Mouse (Mus musculus): ENCODE data around the gene 1700016C15Rik. TPM values are rescaled to one million over a fixed set of nuclear protein-coding genes. Genes with fewer than 3 reads are reported as not detected.
A peak's percentile ranks its signal among the peaks of the same experiment; 100 is the strongest.

The 1700016C15Rik gene
- polyA plus RNA-seq, 1 experiment: 0.62 TPM

GRCm38 (mm10) chr1:177731973-177732372 is 2.4 kb downstream of the 1700016C15Rik start:
- WGBS: 93% methylated on average over 3 of the region's 3 CpGs
- H3K27ac ChIP-seq (ENCODE audit: insufficient read depth, low read depth, low read length): no peak overlapping the region
- TF ChIP-seq CTCF (IDR thresholded peaks at IDR 0.05; ENCODE audit: extremely low read depth, insufficient read length, insufficient replicate concordance, low read depth, low read length) (no peak), POLR2A (IDR thresholded peaks at IDR 0.05; ENCODE audit: low read depth, low read length) (no peak)
- H3K36me3 ChIP-seq (ENCODE audit: control insufficient read depth, insufficient read depth, low read length): no peaks in the 10 kb centered on the region
- no peaks in the 10 kb centered on the region for H3K27me3 ChIP-seq (ENCODE audit: control insufficient read depth, insufficient read depth, low read length)
- H3K4me1 ChIP-seq (ENCODE audit: control insufficient read depth, insufficient read depth, insufficient read length, low read length): peaks cover 9% of the 10 kb centered on the region; the same call in 1 of the 2 replicates
- H3K4me3 ChIP-seq (ENCODE audit: low read depth, low read length): no peak overlapping the region

GRCm38 (mm10) chr1:177737505-177738105 is 8.0 kb downstream of the 1700016C15Rik start:
- TF ChIP-seq CTCF (IDR thresholded peaks at IDR 0.05; ENCODE audit: extremely low read depth, insufficient read length, insufficient replicate concordance, low read depth, low read length) (no peak), POLR2A (IDR thresholded peaks at IDR 0.05; ENCODE audit: low read depth, low read length) (no peak)
- peaks cover 2% of the 10 kb centered on the region; the same call in 1 of the 2 replicates for H3K4me1 ChIP-seq (ENCODE audit: control insufficient read depth, insufficient read depth, insufficient read length, low read length)
- 72% methylated on average over 6 of the region's 6 CpGs for WGBS
- H3K4me3 ChIP-seq (ENCODE audit: low read depth, low read length): no peak overlapping the region
- H3K27me3 ChIP-seq (ENCODE audit: control insufficient read depth, insufficient read depth, low read length): no peaks in the 10 kb centered on the region
- no peak overlapping the region for H3K27ac ChIP-seq (ENCODE audit: insufficient read depth, low read depth, low read length)
- no peaks in the 10 kb centered on the region for H3K36me3 ChIP-seq (ENCODE audit: control insufficient read depth, insufficient read depth, low read length)

- no peaks in the 10 kb centered on the region for H3K36me3 ChIP-seq (ENCODE audit: control insufficient read depth, insufficient read depth, low read length)
- WGBS: 16% methylated on average over 1 of the region's 1 CpGs
- H3K27ac ChIP-seq (ENCODE audit: insufficient read depth, low read depth, low read length): peak overlapping the region; percentile 73
- H3K4me1 ChIP-seq (ENCODE audit: control insufficient read depth, insufficient read depth, insufficient read length, low read length): peaks cover 2% of the 10 kb centered on the region; the same call in 1 of the 2 replicates
- H3K4me3 ChIP-seq (ENCODE audit: low read depth, low read length): no peak overlapping the region
- H3K27me3 ChIP-seq (ENCODE audit: control insufficient read depth, insufficient read depth, low read length): no peaks in the 10 kb centered on the region
- TF ChIP-seq CTCF (IDR thresholded peaks at IDR 0.05; ENCODE audit: extremely low read depth, insufficient read length, insufficient replicate concordance, low read depth, low read length) (no peak), POLR2A (IDR thresholded peaks at IDR 0.05; ENCODE audit: low read depth, low read length) (no peak)
These were observed 11.1 kb downstream of the 1700016C15Rik start for GRCm38 (mm10) chr1:177740707-177741106.

GRCm38 (mm10) chr1:177742119-177742518 is 12.5 kb downstream of the 1700016C15Rik start:
- Histone ChIP-seq H3K27me3 (ENCODE audit: control insufficient read depth, insufficient read depth, low read length) (no peaks in the 10 kb centered on the region), H3K36me3 (ENCODE audit: control insufficient read depth, insufficient read depth, low read length) (no peaks in the 10 kb centered on the region), H3K4me1 (ENCODE audit: control insufficient read depth, insufficient read depth, insufficient read length, low read length) (peaks cover 2% of the 10 kb centered on the region; the same call in 1 of the 2 replicates), H3K27ac (ENCODE audit: insufficient read depth, low read depth, low read length) (0 out of 2 replicates have a peak overlapping the region, but pooled peaks have one; percentile 12), H3K4me3 (ENCODE audit: low read depth, low read length) (no peak overlapping the region)
- TF ChIP-seq POLR2A (IDR thresholded peaks at IDR 0.05; ENCODE audit: low read depth, low read length): no peak
- WGBS: 81% methylated on average over 1 of the region's 1 CpGs

- no peak overlapping the region for H3K4me3 ChIP-seq (ENCODE audit: low read depth, low read length)
- H3K27ac ChIP-seq (ENCODE audit: insufficient read depth, low read depth, low read length): no peak overlapping the region
- H3K4me1 ChIP-seq (ENCODE audit: control insufficient read depth, insufficient read depth, insufficient read length, low read length): peaks cover 4% of the 10 kb centered on the region; the same call in 1 of the 2 replicates
- TF ChIP-seq CTCF (IDR thresholded peaks at IDR 0.05; ENCODE audit: extremely low read depth, insufficient read length, insufficient replicate concordance, low read depth, low read length) (no peak), POLR2A (IDR thresholded peaks at IDR 0.05; ENCODE audit: low read depth, low read length) (no peak)
- WGBS: 72% methylated on average over 7 of the region's 7 CpGs
- no peaks in the 10 kb centered on the region for H3K36me3 ChIP-seq (ENCODE audit: control insufficient read depth, insufficient read depth, low read length)
- no peaks in the 10 kb centered on the region for H3K27me3 ChIP-seq (ENCODE audit: control insufficient read depth, insufficient read depth, low read length)
These were observed 15.1 kb downstream of the 1700016C15Rik start for GRCm38 (mm10) chr1:177744521-177745325.

- Histone ChIP-seq H3K36me3 (ENCODE audit: control insufficient read depth, insufficient read depth, low read length) (no peaks in the 10 kb centered on the region), H3K27ac (ENCODE audit: insufficient read depth, low read depth, low read length) (peak overlapping the region; percentile 57), H3K4me1 (ENCODE audit: control insufficient read depth, insufficient read depth, insufficient read length, low read length) (peaks cover 2% of the 10 kb centered on the region; the same call in 1 of the 2 replicates), H3K4me3 (ENCODE audit: low read depth, low read length) (no peak overlapping the region), H3K27me3 (ENCODE audit: control insufficient read depth, insufficient read depth, low read length) (no peaks in the 10 kb centered on the region)
- TF ChIP-seq CTCF (IDR thresholded peaks at IDR 0.05; ENCODE audit: extremely low read depth, insufficient read length, insufficient replicate concordance, low read depth, low read length) (no peak), POLR2A (IDR thresholded peaks at IDR 0.05; ENCODE audit: low read depth, low read length) (no peak)
- 59% methylated on average over 6 of the region's 6 CpGs for WGBS
These were observed 18.4 kb downstream of the 1700016C15Rik start for GRCm38 (mm10) chr1:177747869-177748540.

- 69% methylated on average over 1 of the region's 1 CpGs for WGBS
- H3K4me1 ChIP-seq (ENCODE audit: control insufficient read depth, insufficient read depth, insufficient read length, low read length): no peaks in the 10 kb centered on the region
- H3K36me3 ChIP-seq (ENCODE audit: control insufficient read depth, insufficient read depth, low read length): no peaks in the 10 kb centered on the region
- no peak overlapping the region for H3K4me3 ChIP-seq (ENCODE audit: low read depth, low read length)
- no peak overlapping the region for H3K27ac ChIP-seq (ENCODE audit: insufficient read depth, low read depth, low read length)
- TF ChIP-seq POLR2A (IDR thresholded peaks at IDR 0.05; ENCODE audit: low read depth, low read length) (no peak), CTCF (IDR thresholded peaks at IDR 0.05; ENCODE audit: extremely low read depth, insufficient read length, insufficient replicate concordance, low read depth, low read length) (no peak)
- H3K27me3 ChIP-seq (ENCODE audit: control insufficient read depth, insufficient read depth, low read length): no peaks in the 10 kb centered on the region
These were observed 23.9 kb downstream of the 1700016C15Rik start for GRCm38 (mm10) chr1:177753496-177753895.

All from small intestine, adult 2 months (tissue).